Mouse (Mus musculus) heart, postnatal 0 days (tissue): ENCODE measurements around the gene Gpr153.

Experiments used
- CTCF ChIP-seq: IDR thresholded peaks from 2 replicates; pipeline ENCODE4 v1.5.1; 2016; ENCODE audit warnings: antibody characterized with exemption, control low read depth, low read depth
- EP300 ChIP-seq: IDR thresholded peaks from 2 replicates; pipeline ENCODE4 v1.6.1; 2016; ENCODE audit warnings: antibody characterized with exemption, low read depth

DNA sequence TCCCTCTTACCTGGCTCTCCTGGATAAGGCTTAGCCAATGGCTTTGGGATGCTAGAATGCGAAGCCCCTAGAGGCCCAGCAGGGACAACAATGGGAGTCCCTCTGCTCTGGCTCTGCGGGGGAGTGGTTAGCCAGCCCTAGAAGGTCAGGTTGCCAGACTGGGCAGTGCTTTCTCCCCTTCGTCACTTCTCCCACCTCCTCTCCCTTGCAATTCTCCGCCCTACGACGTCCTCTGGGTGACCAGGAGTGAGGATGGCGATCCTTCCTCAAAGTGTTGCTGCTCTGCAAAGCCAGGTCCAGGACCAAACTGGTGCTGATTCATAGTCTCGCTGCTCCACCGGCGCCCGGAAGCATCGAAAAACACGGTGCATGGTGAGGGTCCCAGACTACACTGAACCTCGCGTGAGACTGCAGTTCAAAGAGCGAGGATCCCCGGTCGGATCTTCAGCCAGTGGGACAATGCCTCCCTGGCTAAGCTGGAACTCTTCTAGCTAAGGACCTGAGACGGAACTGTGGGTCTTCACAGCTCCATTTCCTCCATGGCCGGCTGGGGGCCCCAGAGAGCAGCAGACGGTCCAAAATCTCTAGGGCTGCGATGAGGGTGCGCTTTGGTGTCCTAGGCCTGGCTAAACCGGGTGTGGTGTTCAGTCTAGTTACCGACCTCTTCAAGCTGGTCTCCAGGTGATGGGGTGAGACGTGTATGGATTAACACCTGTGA lies 44.6 kb downstream of the Gpr153 start, which contains the start of gene Rnf207:
- TF ChIP-seq CTCF (peak; percentile 53), EP300 (no peak)
